Mouse (Mus musculus): ENCODE data around the gene Tesk1. TPM values are rescaled to one million over a fixed set of nuclear protein-coding genes. Genes with fewer than 3 reads are reported as not detected.

The Tesk1 gene
- polyA plus RNA-seq, 1 experiment from 2014 or later = 22.6 TPM

- Histone ChIP-seq H3K4me1 (replicated peaks; ENCODE audit: control insufficient read depth, insufficient read depth, low read length) (peaks cover 22% of the 10 kb centered on the region), H3K4me3 (replicated peaks; ENCODE audit: low read length) (no peak overlapping the region), H3K4me2 (replicated peaks) (no peak overlapping the region), H3K27ac (no peak overlapping the region), H3K36me3 (replicated peaks; ENCODE audit: control insufficient read depth, insufficient read depth) (no peaks in the 10 kb centered on the region), H3K9me3 (ENCODE audit: control insufficient read depth, low read length) (no peaks in the 10 kb centered on the region), H3K9ac (no peak overlapping the region), H3K27me3 (ENCODE audit: control insufficient read depth, insufficient read depth, low read length) (no peaks in the 10 kb centered on the region)
- 89% methylated on average over 10 of the region's 10 CpGs for WGBS
- DNase-seq (ENCODE audit: low spot score) (no peak), ATAC-seq (ENCODE audit: low FRiP score) (no peak)
Measured at GRCm38 (mm10) chr4:43401486-43401885, 40.3 kb upstream of the Tesk1 start.

GRCm38 (mm10) chr4:43402212-43402611, 39.5 kb upstream of the Tesk1 start:
- no peaks in the 10 kb centered on the region for H3K27me3 ChIP-seq (ENCODE audit: control insufficient read depth, insufficient read depth, low read length)
- no peaks in the 10 kb centered on the region for H3K9me3 ChIP-seq (ENCODE audit: control insufficient read depth, low read length)
- H3K27ac ChIP-seq = no peak overlapping the region
- H3K4me3 ChIP-seq (replicated peaks; ENCODE audit: low read length) = no peak overlapping the region
- WGBS = 90% methylated on average over 9 of the region's 9 CpGs
- DNase-seq (ENCODE audit: low spot score) (no peak), ATAC-seq (ENCODE audit: low FRiP score) (no peak)
- no peak overlapping the region for H3K9ac ChIP-seq
- H3K36me3 ChIP-seq (replicated peaks; ENCODE audit: control insufficient read depth, insufficient read depth) = no peaks in the 10 kb centered on the region
- peaks cover 22% of the 10 kb centered on the region for H3K4me1 ChIP-seq (replicated peaks; ENCODE audit: control insufficient read depth, insufficient read depth, low read length)
- H3K4me2 ChIP-seq (replicated peaks) = no peak overlapping the region

- ATAC-seq (ENCODE audit: low FRiP score) (no peak), DNase-seq (ENCODE audit: low spot score) (no peak)
- H3K4me2 ChIP-seq (replicated peaks) = no peak overlapping the region
- peaks cover 29% of the 10 kb centered on the region for H3K4me1 ChIP-seq (replicated peaks; ENCODE audit: control insufficient read depth, insufficient read depth, low read length)
- no peak overlapping the region for H3K9ac ChIP-seq
- no peaks in the 10 kb centered on the region for H3K9me3 ChIP-seq (ENCODE audit: control insufficient read depth, low read length)
- no peak overlapping the region for H3K27ac ChIP-seq
- no peak overlapping the region for H3K4me3 ChIP-seq (replicated peaks; ENCODE audit: low read length)
- no peaks in the 10 kb centered on the region for H3K27me3 ChIP-seq (ENCODE audit: control insufficient read depth, insufficient read depth, low read length)
- no peaks in the 10 kb centered on the region for H3K36me3 ChIP-seq (replicated peaks; ENCODE audit: control insufficient read depth, insufficient read depth)
- WGBS = 89% methylated on average over 10 of the region's 10 CpGs
Measured at GRCm38 (mm10) chr4:43404697-43405096, 37.0 kb upstream of the Tesk1 start.

GRCm38 (mm10) chr4:43406162-43406971, 35.4 kb upstream of the Tesk1 start:
- Histone ChIP-seq H3K9me3 (ENCODE audit: control insufficient read depth, low read length) (no peaks in the 10 kb centered on the region), H3K9ac (peak overlapping the region; percentile 91), H3K4me3 (replicated peaks; ENCODE audit: low read length) (peak overlapping the region; percentile 63), H3K27ac (peak overlapping the region; percentile 98), H3K4me2 (replicated peaks) (peak overlapping the region; percentile 76), H3K27me3 (ENCODE audit: control insufficient read depth, insufficient read depth, low read length) (no peaks in the 10 kb centered on the region), H3K4me1 (replicated peaks; ENCODE audit: control insufficient read depth, insufficient read depth, low read length) (peaks cover 39% of the 10 kb centered on the region), H3K36me3 (replicated peaks; ENCODE audit: control insufficient read depth, insufficient read depth) (no peaks in the 10 kb centered on the region; the same call in 1 of the 2 replicates)
- ATAC-seq (ENCODE audit: low FRiP score) = peak; percentile 97
- peak; percentile 89 for DNase-seq (ENCODE audit: low spot score)
- WGBS = under 1% methylated on average over 28 of the region's 28 CpGs

GRCm38 (mm10) chr4:43407071-43407920, 34.4 kb upstream of the Tesk1 start:
- Histone ChIP-seq H3K27ac (peak overlapping the region; percentile 98), H3K4me2 (replicated peaks) (peak overlapping the region; percentile 76), H3K27me3 (ENCODE audit: control insufficient read depth, insufficient read depth, low read length) (no peaks in the 10 kb centered on the region), H3K9me3 (ENCODE audit: control insufficient read depth, low read length) (no peaks in the 10 kb centered on the region), H3K4me1 (replicated peaks; ENCODE audit: control insufficient read depth, insufficient read depth, low read length) (peaks cover 42% of the 10 kb centered on the region), H3K4me3 (replicated peaks; ENCODE audit: low read length) (peak overlapping the region; percentile 63), H3K36me3 (replicated peaks; ENCODE audit: control insufficient read depth, insufficient read depth) (peaks cover 2% of the 10 kb centered on the region; the same call in 1 of the 2 replicates), H3K9ac (peak overlapping the region; percentile 91)
- DNase-seq (ENCODE audit: low spot score) = peak; percentile 67
- ATAC-seq (ENCODE audit: low FRiP score) = peak; percentile 56
- 50% methylated on average over 12 of the region's 12 CpGs for WGBS

- H3K4me3 ChIP-seq (replicated peaks; ENCODE audit: low read length) = no peak overlapping the region
- WGBS = 95% methylated on average over 14 of the region's 14 CpGs
- H3K9ac ChIP-seq = no peak overlapping the region
- peaks cover 13% of the 10 kb centered on the region for H3K4me1 ChIP-seq (replicated peaks; ENCODE audit: control insufficient read depth, insufficient read depth, low read length)
- no peaks in the 10 kb centered on the region for H3K27me3 ChIP-seq (ENCODE audit: control insufficient read depth, insufficient read depth, low read length)
- no peak for ATAC-seq (ENCODE audit: low FRiP score)
- H3K4me2 ChIP-seq (replicated peaks) = no peak overlapping the region
- H3K27ac ChIP-seq = no peak overlapping the region
- no peak for DNase-seq (ENCODE audit: low spot score)
- no peaks in the 10 kb centered on the region for H3K9me3 ChIP-seq (ENCODE audit: control insufficient read depth, low read length)
- H3K36me3 ChIP-seq (replicated peaks; ENCODE audit: control insufficient read depth, insufficient read depth) = peaks cover 56% of the 10 kb centered on the region
Measured at GRCm38 (mm10) chr4:43414761-43415160, 27.0 kb upstream of the Tesk1 start.

- Histone ChIP-seq H3K36me3 (replicated peaks; ENCODE audit: control insufficient read depth, insufficient read depth) (peaks cover 60% of the 10 kb centered on the region), H3K4me2 (replicated peaks) (no peak overlapping the region)
Measured at GRCm38 (mm10) chr4:43415221-43416070, 26.3 kb upstream of the Tesk1 start.

GRCm38 (mm10) chr4:43416071-43416490, 25.7 kb upstream of the Tesk1 start:
- Histone ChIP-seq H3K9ac (no peak overlapping the region), H3K4me2 (replicated peaks) (no peak overlapping the region), H3K27ac (no peak overlapping the region), H3K4me1 (replicated peaks; ENCODE audit: control insufficient read depth, insufficient read depth, low read length) (peaks cover 6% of the 10 kb centered on the region; the same call in 1 of the 2 replicates), H3K36me3 (replicated peaks; ENCODE audit: control insufficient read depth, insufficient read depth) (peaks cover 60% of the 10 kb centered on the region), H3K4me3 (replicated peaks; ENCODE audit: low read length) (no peak overlapping the region), H3K9me3 (ENCODE audit: control insufficient read depth, low read length) (no peaks in the 10 kb centered on the region), H3K27me3 (ENCODE audit: control insufficient read depth, insufficient read depth, low read length) (no peaks in the 10 kb centered on the region)
- ATAC-seq (ENCODE audit: low FRiP score) = no peak
- no peak for DNase-seq (ENCODE audit: low spot score)
- WGBS = 96% methylated on average over 22 of the region's 22 CpGs

More at GRCm38 (mm10) chr4:43415221-43416070, 26.3 kb upstream of the Tesk1 start:
- Histone ChIP-seq H3K4me1 (replicated peaks; ENCODE audit: control insufficient read depth, insufficient read depth, low read length) (peaks cover 7% of the 10 kb centered on the region), H3K9ac (no peak overlapping the region), H3K27me3 (ENCODE audit: control insufficient read depth, insufficient read depth, low read length) (no peaks in the 10 kb centered on the region), H3K27ac (no peak overlapping the region), H3K9me3 (ENCODE audit: control insufficient read depth, low read length) (no peaks in the 10 kb centered on the region), H3K4me3 (replicated peaks; ENCODE audit: low read length) (no peak overlapping the region)
- 91% methylated on average over 29 of the region's 29 CpGs for WGBS
- ATAC-seq (ENCODE audit: low FRiP score) = no peak
- no peak for DNase-seq (ENCODE audit: low spot score)
